Mouse (Mus musculus) heart, adult 2 months (tissue): Measurements from ENCODE around the gene Anxa3.

ENCODE experiments used
- CTCF ChIP-seq: fragments of 200-600 bp; IDR thresholded peaks from 2 replicates; pipeline ENCODE4 v1.8.1; 2022; ENCODE audit warnings: antibody characterized with exemption, mild to moderate bottlenecking, moderate library complexity
- EP300 ChIP-seq: fragments of 200-500 bp; IDR thresholded peaks from 2 replicates; pipeline ENCODE4 v1.6.1; 2011; ENCODE audit warnings: low read depth, low read length, control low read depth; ENCODE audit not compliant: insufficient read depth
- POLR2A ChIP-seq: fragments of 200-500 bp; IDR thresholded peaks from 2 replicates; pipeline ENCODE4 v1.6.1; 2011; ENCODE audit warnings: mild to moderate bottlenecking, low read depth, low read length, control low read depth; ENCODE audit not compliant: insufficient read depth

- no peak for TF ChIP-seq EP300
- TF ChIP-seq POLR2A, result no peak
- no peak for TF ChIP-seq CTCF
These were observed 55.2 kb downstream of the Anxa3 start for GRCm38 (mm10) chr5:96848386-96848785.
